Mouse (Mus musculus): ENCODE measurements at regions not wholly inside any gene's neighbourhood (a gene's known extent, or its start where the extent isn't known, plus 50 kb on each side); places are given as distances from the start of the nearest gene placed in this dataset.

GRCm38 (mm10) chr10:67461321-67461720, 74.0 kb upstream of the Egr2 start:
- no peak overlapping the region for H3K4me2 ChIP-seq (ENCODE audit: low read depth)
- H3K27ac ChIP-seq (ENCODE audit: low read depth, low read length) = no peak overlapping the region
- 70% methylated on average over 1 of the region's 1 CpGs for WGBS

GRCm38 (mm10) chr10:67461862-67462261, 73.4 kb upstream of the Egr2 start:
- TF ChIP-seq CTCF (IDR thresholded peaks at IDR 0.05; ENCODE audit: low read depth) = no peak
- H3K9me3 ChIP-seq (ENCODE audit: low read length) = no peaks in the 10 kb centered on the region
- H3K4me1 ChIP-seq (ENCODE audit: insufficient read depth) = 0 out of 2 replicates have a peak, but pooled peaks cover 4% of the 10 kb centered on the region
- no peak overlapping the region for H3K4me3 ChIP-seq (ENCODE audit: low read depth, low read length)
- DNase-seq (no peak), ATAC-seq (no peak)
- no peaks in the 10 kb centered on the region for H3K27me3 ChIP-seq (ENCODE audit: insufficient read depth, low read length)
- 41% methylated on average over 1 of the region's 1 CpGs for WGBS
- no peak overlapping the region for H3K27ac ChIP-seq (ENCODE audit: low read depth, low read length)
- H3K36me3 ChIP-seq (ENCODE audit: insufficient read depth) = no peaks in the 10 kb centered on the region
- no peak overlapping the region for H3K9ac ChIP-seq
- no peak overlapping the region for H3K4me2 ChIP-seq (ENCODE audit: low read depth)

More at GRCm38 (mm10) chr10:67461321-67461720, 74.0 kb upstream of the Egr2 start:
- Histone ChIP-seq H3K27me3 (ENCODE audit: insufficient read depth, low read length) (no peaks in the 10 kb centered on the region), H3K9ac (no peak overlapping the region), H3K36me3 (ENCODE audit: insufficient read depth) (no peaks in the 10 kb centered on the region), H3K4me3 (ENCODE audit: low read depth, low read length) (no peak overlapping the region), H3K9me3 (ENCODE audit: low read length) (no peaks in the 10 kb centered on the region), H3K4me1 (ENCODE audit: insufficient read depth) (0 out of 2 replicates have a peak, but pooled peaks cover 4% of the 10 kb centered on the region)
- ATAC-seq (no peak), DNase-seq (no peak)
- no peak for TF ChIP-seq CTCF (IDR thresholded peaks at IDR 0.05; ENCODE audit: low read depth)

- DNase-seq (peak; percentile 35), ATAC-seq (peak; percentile 81)
- H3K27ac ChIP-seq (ENCODE audit: low read depth, low read length) = no peak overlapping the region
Measured at GRCm38 (mm10) chr10:67468724-67469123, 66.6 kb upstream of the Egr2 start.

GRCm38 (mm10) chr10:67473016-67473415, 62.3 kb upstream of the Egr2 start:
- Histone ChIP-seq H3K4me3 (ENCODE audit: low read depth, low read length) (no peak overlapping the region), H3K36me3 (ENCODE audit: insufficient read depth) (no peaks in the 10 kb centered on the region), H3K9ac (no peak overlapping the region), H3K4me2 (ENCODE audit: low read depth) (no peak overlapping the region), H3K27me3 (ENCODE audit: insufficient read depth, low read length) (no peaks in the 10 kb centered on the region), H3K27ac (ENCODE audit: low read depth, low read length) (no peak overlapping the region), H3K4me1 (ENCODE audit: insufficient read depth) (no peaks in the 10 kb centered on the region), H3K9me3 (ENCODE audit: low read length) (no peaks in the 10 kb centered on the region)
- ATAC-seq (no peak), DNase-seq (no peak)
- 94% methylated on average over 6 of the region's 6 CpGs for WGBS
- no peak for TF ChIP-seq CTCF (IDR thresholded peaks at IDR 0.05; ENCODE audit: low read depth)

More at GRCm38 (mm10) chr10:67468724-67469123, 66.6 kb upstream of the Egr2 start:
- TF ChIP-seq CTCF (IDR thresholded peaks at IDR 0.05; ENCODE audit: low read depth) = no peak
- WGBS = 52% methylated on average over 8 of the region's 8 CpGs
- Histone ChIP-seq H3K9ac (no peak overlapping the region), H3K9me3 (ENCODE audit: low read length) (no peaks in the 10 kb centered on the region), H3K4me3 (ENCODE audit: low read depth, low read length) (no peak overlapping the region), H3K36me3 (ENCODE audit: insufficient read depth) (no peaks in the 10 kb centered on the region), H3K4me2 (ENCODE audit: low read depth) (no peak overlapping the region), H3K4me1 (ENCODE audit: insufficient read depth) (no peaks in the 10 kb centered on the region), H3K27me3 (ENCODE audit: insufficient read depth, low read length) (no peaks in the 10 kb centered on the region)

- Histone ChIP-seq H3K27ac (ENCODE audit: low read depth, low read length) (no peak overlapping the region), H3K4me2 (ENCODE audit: low read depth) (no peak overlapping the region), H3K27me3 (ENCODE audit: insufficient read depth, low read length) (no peaks in the 10 kb centered on the region), H3K4me1 (ENCODE audit: insufficient read depth) (no peaks in the 10 kb centered on the region), H3K9me3 (ENCODE audit: low read length) (no peaks in the 10 kb centered on the region), H3K9ac (no peak overlapping the region), H3K36me3 (ENCODE audit: insufficient read depth) (no peaks in the 10 kb centered on the region), H3K4me3 (ENCODE audit: low read depth, low read length) (no peak overlapping the region)
- ATAC-seq = no peak
- WGBS = 70% methylated on average over 2 of the region's 2 CpGs
- no peak for DNase-seq
- TF ChIP-seq CTCF (IDR thresholded peaks at IDR 0.05; ENCODE audit: low read depth) = no peak
Measured at GRCm38 (mm10) chr10:67474336-67474735, 60.9 kb upstream of the Egr2 start.

- Histone ChIP-seq H3K36me3 (ENCODE audit: insufficient read depth) (no peaks in the 10 kb centered on the region), H3K9me3 (ENCODE audit: low read length) (0 out of 2 replicates have a peak, but pooled peaks cover 5% of the 10 kb centered on the region), H3K9ac (no peak overlapping the region), H3K27me3 (ENCODE audit: insufficient read depth, low read length) (no peaks in the 10 kb centered on the region), H3K4me1 (ENCODE audit: insufficient read depth) (no peaks in the 10 kb centered on the region), H3K27ac (ENCODE audit: low read depth, low read length) (no peak overlapping the region), H3K4me2 (ENCODE audit: low read depth) (peak overlapping the region; percentile 6; the same call in 1 of the 2 replicates), H3K4me3 (ENCODE audit: low read depth, low read length) (no peak overlapping the region)
- peak; percentile 94 for ATAC-seq
- peak; percentile 82 for DNase-seq
- WGBS = 33% methylated on average over 14 of the region's 14 CpGs
- TF ChIP-seq CTCF (IDR thresholded peaks at IDR 0.05; ENCODE audit: low read depth) = no peak
Measured at GRCm38 (mm10) chr10:67482268-67482667, 53.0 kb upstream of the Egr2 start.

GRCm38 (mm10) chr10:67483371-67483770, 51.9 kb upstream of the Egr2 start:
- no peak overlapping the region for H3K4me2 ChIP-seq (ENCODE audit: low read depth)
- no peaks in the 10 kb centered on the region for H3K36me3 ChIP-seq (ENCODE audit: insufficient read depth)
- no peak for TF ChIP-seq CTCF (IDR thresholded peaks at IDR 0.05; ENCODE audit: low read depth)

More at GRCm38 (mm10) chr10:67483371-67483770, 51.9 kb upstream of the Egr2 start:
- no peaks in the 10 kb centered on the region for H3K27me3 ChIP-seq (ENCODE audit: insufficient read depth, low read length)
- no peak for DNase-seq
- H3K4me1 ChIP-seq (ENCODE audit: insufficient read depth) = no peaks in the 10 kb centered on the region
- 74% methylated on average over 7 of the region's 7 CpGs for WGBS
- no peak overlapping the region for H3K4me3 ChIP-seq (ENCODE audit: low read depth, low read length)
- 0 out of 2 replicates have a peak, but pooled peaks cover 5% of the 10 kb centered on the region for H3K9me3 ChIP-seq (ENCODE audit: low read length)
- ATAC-seq = no peak
- H3K27ac ChIP-seq (ENCODE audit: low read depth, low read length) = no peak overlapping the region
- H3K9ac ChIP-seq = no peak overlapping the region

All from forebrain, postnatal 0 days (tissue).